Mouse (Mus musculus): ENCODE results near the gene Plac1. TPM values are rescaled to one million over a fixed set of nuclear protein-coding genes. Genes with fewer than 3 reads are reported as not detected.

Gene Plac1
- polyA plus RNA-seq, 1 experiment from 2014 or later, result 10.2 TPM

DNA sequence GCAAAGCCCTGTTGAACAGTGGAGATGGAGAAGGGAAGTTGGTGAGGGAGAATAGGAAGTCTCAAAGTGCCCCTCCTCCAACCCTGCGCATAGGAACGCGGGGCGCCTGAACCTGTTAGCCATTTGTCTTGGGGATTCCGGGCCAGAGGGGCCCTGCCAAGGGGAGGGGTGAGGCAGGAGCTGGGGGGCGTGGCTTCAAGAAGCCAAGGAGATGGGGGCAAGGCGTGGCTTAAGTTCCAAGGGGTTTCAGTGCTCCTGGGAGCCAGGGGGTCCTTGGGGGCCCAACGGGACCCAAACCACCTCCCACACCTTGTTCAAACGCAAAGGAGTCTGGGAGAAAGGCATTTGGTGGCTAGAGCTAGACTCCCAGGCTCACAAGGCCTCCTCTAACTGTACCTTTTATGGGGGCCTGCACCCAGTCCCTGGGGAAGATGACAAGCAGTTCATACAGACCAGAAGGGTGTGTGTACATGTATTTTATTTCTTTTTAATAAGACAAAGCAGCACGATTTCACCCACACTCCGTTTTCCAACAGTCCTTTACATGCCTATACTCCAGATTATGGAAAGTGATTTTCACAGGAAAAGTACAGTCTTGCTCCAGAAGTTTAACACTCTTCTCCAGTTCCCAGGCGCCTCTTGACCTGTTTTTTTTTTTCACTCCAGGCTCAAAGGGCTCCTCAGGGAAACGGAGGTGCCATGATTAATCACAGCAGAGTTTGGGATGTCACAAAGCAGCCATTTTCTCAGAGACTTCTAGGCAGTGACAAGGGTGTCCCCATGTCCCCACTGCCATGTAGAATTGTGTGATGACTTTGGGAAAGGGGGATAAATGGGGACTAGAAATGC is 187.0 kb downstream of the Plac1 start:
- DNase-seq (ENCODE audit: low spot score), result peak; percentile 83
- 9% methylated on average over 13 of the region's 13 CpGs for WGBS
- Histone ChIP-seq H3K27me3 (ENCODE audit: low read depth, poor library complexity, severe bottlenecking) (peaks cover 31% of the 10 kb centered on the region), H3K36me3 (peaks cover 14% of the 10 kb centered on the region), H3K27ac (peak overlapping the region; percentile 87), H3K4me3 (peak overlapping the region; percentile 69), H3K9me3 (replicated peaks) (no peaks in the 10 kb centered on the region), H3K4me1 (peaks cover 33% of the 10 kb centered on the region)

DNA sequence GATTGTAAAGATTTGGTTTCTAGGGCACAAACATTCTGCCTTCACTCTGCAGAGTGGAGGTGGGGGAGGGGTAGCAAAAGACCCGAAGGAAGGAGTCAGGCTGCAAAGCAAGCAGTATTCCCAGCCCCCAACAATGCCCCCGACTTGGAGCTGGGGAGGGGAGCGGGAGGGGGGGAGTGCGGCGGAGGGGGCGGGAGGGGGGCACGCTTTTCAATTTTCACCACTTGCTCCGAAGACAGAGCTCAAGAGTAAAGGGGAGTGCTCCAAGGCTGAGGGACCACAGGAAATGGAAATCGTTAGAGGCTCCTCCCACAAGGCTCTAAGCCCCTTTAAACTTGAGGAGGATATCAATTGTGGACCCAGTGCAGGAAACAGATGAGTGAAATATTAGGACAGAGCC is 189.6 kb downstream of the Plac1 start:
- no peaks in the 10 kb centered on the region for H3K9me3 ChIP-seq (replicated peaks)
- peak; percentile 55 for DNase-seq (ENCODE audit: low spot score)
- H3K27me3 ChIP-seq (ENCODE audit: low read depth, poor library complexity, severe bottlenecking), result peaks cover 12% of the 10 kb centered on the region; the same call in 1 of the 2 replicates
- H3K4me3 ChIP-seq, result peak overlapping the region; percentile 41
- H3K4me1 ChIP-seq, result peaks cover 32% of the 10 kb centered on the region
- H3K27ac ChIP-seq, result peak overlapping the region; percentile 87
- WGBS, result 8% methylated on average over 9 of the region's 9 CpGs
- peaks cover 14% of the 10 kb centered on the region for H3K36me3 ChIP-seq

GRCm38 (mm10) chrX:53049196-53049595 is 190.7 kb downstream of the Plac1 start:
- 20% methylated on average over 4 of the region's 4 CpGs for WGBS
- 0 out of 2 replicates have a peak overlapping the region, but pooled peaks have one; percentile 87 for H3K27ac ChIP-seq
- DNase-seq (ENCODE audit: low spot score), result no peak

DNA sequence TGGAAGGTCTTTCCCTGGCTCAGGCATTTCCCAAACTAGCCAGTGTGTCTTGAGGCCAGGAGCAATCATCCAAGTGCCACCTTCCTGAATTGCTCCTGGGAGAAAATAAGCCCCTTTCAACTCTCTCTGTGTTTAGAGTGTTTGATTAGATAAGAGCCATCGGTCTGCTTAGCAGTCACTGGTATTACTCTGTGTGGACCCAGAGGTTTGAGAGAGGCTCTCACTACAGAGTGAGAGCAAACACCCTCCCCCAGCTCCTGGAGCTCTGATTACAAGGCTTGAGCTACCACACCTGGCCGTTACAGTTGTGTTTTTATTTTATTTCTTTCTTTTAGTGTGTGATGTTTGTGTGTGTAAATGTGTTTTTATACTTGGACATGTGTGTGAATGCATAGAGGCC is 193.0 kb downstream of the Plac1 start:
- DNase-seq (ENCODE audit: low spot score), result no peak
- H3K36me3 ChIP-seq, result no peaks in the 10 kb centered on the region
- 20% methylated on average over 2 of the region's 2 CpGs for WGBS
- H3K27me3 ChIP-seq (ENCODE audit: low read depth, poor library complexity, severe bottlenecking), result peaks cover 6% of the 10 kb centered on the region; the same call in 1 of the 2 replicates
- H3K9me3 ChIP-seq (replicated peaks), result no peaks in the 10 kb centered on the region
- H3K4me3 ChIP-seq, result no peak overlapping the region
- peaks cover 25% of the 10 kb centered on the region for H3K4me1 ChIP-seq
- no peak overlapping the region for H3K27ac ChIP-seq

More at GRCm38 (mm10) chrX:53049196-53049595, 190.7 kb downstream of the Plac1 start:
- Histone ChIP-seq H3K9me3 (replicated peaks) (no peaks in the 10 kb centered on the region), H3K36me3 (peaks cover 6% of the 10 kb centered on the region), H3K27me3 (ENCODE audit: low read depth, poor library complexity, severe bottlenecking) (peaks cover 12% of the 10 kb centered on the region; the same call in 1 of the 2 replicates), H3K4me1 (peaks cover 35% of the 10 kb centered on the region), H3K4me3 (no peak overlapping the region)

DNA sequence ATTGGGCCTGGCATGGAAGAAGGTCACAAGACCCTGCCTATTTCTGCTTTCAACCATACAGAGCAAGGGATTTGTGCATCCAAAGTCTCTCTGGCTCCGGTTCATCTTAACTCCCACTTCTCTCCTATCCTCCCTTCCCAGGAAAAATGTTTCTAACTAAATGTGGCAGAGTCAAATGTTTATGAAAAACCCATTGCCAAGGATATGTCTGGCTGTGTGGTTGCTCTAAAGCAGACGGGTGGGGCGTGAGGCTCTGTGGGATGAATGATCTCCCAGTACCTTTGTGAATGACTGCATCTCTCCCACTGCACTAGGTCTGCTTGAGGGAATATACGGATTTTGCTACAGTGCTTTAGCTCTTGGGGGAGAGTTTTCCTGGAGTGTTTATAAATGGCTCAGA is 193.9 kb downstream of the Plac1 start:
- Histone ChIP-seq H3K27me3 (ENCODE audit: low read depth, poor library complexity, severe bottlenecking) (peaks cover 6% of the 10 kb centered on the region; the same call in 1 of the 2 replicates), H3K9me3 (replicated peaks) (no peaks in the 10 kb centered on the region), H3K36me3 (no peaks in the 10 kb centered on the region), H3K27ac (no peak overlapping the region), H3K4me1 (peaks cover 25% of the 10 kb centered on the region), H3K4me3 (no peak overlapping the region)
- no peak for DNase-seq (ENCODE audit: low spot score)
- WGBS, result 76% methylated on average over 4 of the region's 4 CpGs

GRCm38 (mm10) chrX:53045187-53045903 is 194.6 kb downstream of the Plac1 start:
- Histone ChIP-seq H3K27ac (peak overlapping the region; percentile 66), H3K36me3 (no peaks in the 10 kb centered on the region), H3K4me1 (peaks cover 22% of the 10 kb centered on the region), H3K27me3 (ENCODE audit: low read depth, poor library complexity, severe bottlenecking) (peaks cover 6% of the 10 kb centered on the region; the same call in 1 of the 2 replicates), H3K9me3 (replicated peaks) (no peaks in the 10 kb centered on the region), H3K4me3 (no peak overlapping the region)
- DNase-seq (ENCODE audit: low spot score), result no peak
- WGBS, result 33% methylated on average over 10 of the region's 10 CpGs

DNA sequence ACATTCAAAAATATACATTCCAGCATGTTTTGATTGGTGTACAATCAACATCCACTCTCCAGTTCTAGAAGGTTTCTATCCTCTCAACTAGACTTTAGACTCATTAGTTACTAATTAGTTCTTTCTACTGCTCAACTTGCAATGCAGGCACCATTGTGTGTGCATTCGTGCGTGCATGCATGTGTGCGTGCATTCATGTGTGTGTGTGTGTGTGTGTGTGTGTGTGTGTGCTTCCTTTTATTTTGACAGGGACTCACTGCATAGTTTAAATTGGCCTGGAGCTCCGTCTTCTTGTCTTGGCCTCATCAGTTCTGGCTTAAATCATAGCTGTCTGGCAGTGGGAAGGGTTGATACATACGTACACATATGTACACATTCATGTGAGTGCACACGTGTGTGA is 198.9 kb downstream of the Plac1 start:
- Histone ChIP-seq H3K36me3 (no peaks in the 10 kb centered on the region), H3K4me3 (no peak overlapping the region), H3K4me1 (peaks cover 21% of the 10 kb centered on the region), H3K27me3 (ENCODE audit: low read depth, poor library complexity, severe bottlenecking) (no peaks in the 10 kb centered on the region), H3K27ac (no peak overlapping the region), H3K9me3 (replicated peaks) (no peaks in the 10 kb centered on the region)
- DNase-seq (ENCODE audit: low spot score), result no peak
- 90% methylated on average over 6 of the region's 6 CpGs for WGBS

- H3K9me3 ChIP-seq (replicated peaks), result no peaks in the 10 kb centered on the region
- H3K4me3 ChIP-seq, result no peak overlapping the region
- WGBS, result 79% methylated on average over 6 of the region's 6 CpGs
- no peaks in the 10 kb centered on the region for H3K27me3 ChIP-seq (ENCODE audit: low read depth, poor library complexity, severe bottlenecking)
- DNase-seq (ENCODE audit: low spot score), result no peak
- H3K36me3 ChIP-seq, result no peaks in the 10 kb centered on the region
- peak overlapping the region; percentile 63 for H3K27ac ChIP-seq
- H3K4me1 ChIP-seq, result peaks cover 12% of the 10 kb centered on the region
Measured at GRCm38 (mm10) chrX:53040138-53040537, 199.8 kb downstream of the Plac1 start.

GRCm38 (mm10) chrX:53039651-53040050 is 200.3 kb downstream of the Plac1 start:
- no peak for DNase-seq (ENCODE audit: low spot score)
- Histone ChIP-seq H3K36me3 (no peaks in the 10 kb centered on the region), H3K4me3 (no peak overlapping the region), H3K27me3 (ENCODE audit: low read depth, poor library complexity, severe bottlenecking) (no peaks in the 10 kb centered on the region), H3K4me1 (peaks cover 10% of the 10 kb centered on the region; the same call in 1 of the 2 replicates), H3K9me3 (replicated peaks) (no peaks in the 10 kb centered on the region), H3K27ac (peak overlapping the region; percentile 63)
- 24% methylated on average over 5 of the region's 5 CpGs for WGBS

- Histone ChIP-seq H3K4me3 (no peak overlapping the region), H3K36me3 (no peaks in the 10 kb centered on the region), H3K4me1 (peaks cover 10% of the 10 kb centered on the region; the same call in 1 of the 2 replicates), H3K27ac (no peak overlapping the region), H3K27me3 (ENCODE audit: low read depth, poor library complexity, severe bottlenecking) (no peaks in the 10 kb centered on the region), H3K9me3 (replicated peaks) (no peaks in the 10 kb centered on the region)
- DNase-seq (ENCODE audit: low spot score), result no peak
- 88% methylated on average over 4 of the region's 4 CpGs for WGBS
Measured at GRCm38 (mm10) chrX:53038194-53038593, 201.7 kb downstream of the Plac1 start.

GRCm38 (mm10) chrX:53029559-53029958 is 210.4 kb downstream of the Plac1 start:
- H3K27ac ChIP-seq, result no peak overlapping the region
- H3K4me3 ChIP-seq, result no peak overlapping the region
- no peaks in the 10 kb centered on the region for H3K36me3 ChIP-seq
- no peak for DNase-seq (ENCODE audit: low spot score)
- WGBS, result 59% methylated on average over 5 of the region's 5 CpGs
- no peaks in the 10 kb centered on the region for H3K27me3 ChIP-seq (ENCODE audit: low read depth, poor library complexity, severe bottlenecking)
- no peaks in the 10 kb centered on the region for H3K9me3 ChIP-seq (replicated peaks)
- H3K4me1 ChIP-seq, result peaks cover 7% of the 10 kb centered on the region

- 55% methylated on average over 11 of the region's 11 CpGs for WGBS
- no peak overlapping the region for H3K4me3 ChIP-seq
- H3K9me3 ChIP-seq (replicated peaks), result no peaks in the 10 kb centered on the region
- peaks cover 5% of the 10 kb centered on the region for H3K36me3 ChIP-seq
- no peaks in the 10 kb centered on the region for H3K27me3 ChIP-seq (ENCODE audit: low read depth, poor library complexity, severe bottlenecking)
- H3K4me1 ChIP-seq, result peaks cover 7% of the 10 kb centered on the region
- DNase-seq (ENCODE audit: low spot score), result no peak
- no peak overlapping the region for H3K27ac ChIP-seq
Measured at GRCm38 (mm10) chrX:53025471-53026223, 214.3 kb downstream of the Plac1 start.
